Mouse (Mus musculus): Measurements from ENCODE around the gene 1700028P14Rik. TPM values are rescaled to one million over a fixed set of nuclear protein-coding genes. Genes with fewer than 3 reads are reported as not detected.
A peak's percentile ranks its signal among the peaks of the same experiment; 100 is the strongest.

The 1700028P14Rik gene
- polyA plus RNA-seq, 1 experiment = 204 TPM

DNA sequence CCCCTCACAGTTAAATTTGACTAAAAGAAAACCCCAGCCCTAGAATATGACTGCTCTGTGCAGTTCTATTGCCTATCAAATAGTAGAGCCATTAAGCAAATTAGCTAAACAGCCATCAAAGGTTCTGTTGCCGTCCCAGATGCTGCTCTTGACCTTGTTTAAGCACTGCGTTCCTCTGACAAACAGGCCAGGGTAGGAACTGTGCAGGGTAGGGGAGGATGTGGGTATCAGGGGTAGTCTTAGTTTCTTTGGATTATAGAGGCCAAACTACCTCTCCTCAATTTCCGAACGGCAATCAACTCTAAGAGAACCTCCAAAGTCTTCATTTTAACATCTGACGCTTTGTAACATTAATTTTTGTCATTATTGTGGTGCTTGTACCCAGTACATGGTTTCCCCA is 542 bp upstream of the 1700028P14Rik start:
- Histone ChIP-seq H3K4me1 (ENCODE audit: control insufficient read depth, insufficient read depth, low read length) (peaks cover 12% of the 10 kb centered on the region), H3K27me3 (ENCODE audit: control insufficient read depth, insufficient read depth, low read length) (no peaks in the 10 kb centered on the region), H3K27ac (ENCODE audit: control insufficient read depth, insufficient read depth, low read depth, low read length) (no peak overlapping the region), H3K4me3 (ENCODE audit: control insufficient read depth, low read depth, low read length) (peak overlapping the region; percentile 95; the same call in 1 of the 2 replicates), H3K36me3 (ENCODE audit: control insufficient read depth, insufficient read depth, low read length) (no peaks in the 10 kb centered on the region)
- TF ChIP-seq POLR2A (IDR thresholded peaks at IDR 0.05; ENCODE audit: control insufficient read depth, low read depth, low read length) (no peak), CTCF (IDR thresholded peaks at IDR 0.05; ENCODE audit: control insufficient read depth, insufficient read depth, insufficient replicate concordance, low read depth, low read length) (no peak)

DNA sequence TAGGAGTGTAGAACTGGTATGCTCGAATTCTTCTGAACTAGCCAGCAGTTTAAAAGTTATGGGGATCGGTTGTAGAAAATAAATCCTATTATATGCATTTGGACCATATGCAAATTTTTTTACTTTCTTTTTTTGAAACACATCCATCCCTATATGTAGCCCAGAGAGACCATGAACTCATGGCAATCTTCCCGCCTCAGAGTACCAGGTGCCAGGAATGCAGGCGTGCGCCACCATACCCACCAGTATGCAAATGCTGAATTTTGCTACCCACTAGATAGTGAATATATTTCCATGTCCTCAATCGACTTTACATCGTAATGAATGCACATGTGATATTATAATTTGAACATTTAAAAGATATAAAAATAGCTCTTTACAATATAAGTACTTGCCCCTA is 5.3 kb downstream of the 1700028P14Rik start:
- TF ChIP-seq CTCF (IDR thresholded peaks at IDR 0.05; ENCODE audit: control insufficient read depth, insufficient read depth, insufficient replicate concordance, low read depth, low read length) = no peak
- no peak for TF ChIP-seq POLR2A (IDR thresholded peaks at IDR 0.05; ENCODE audit: control insufficient read depth, low read depth, low read length)
- H3K36me3 ChIP-seq (ENCODE audit: control insufficient read depth, insufficient read depth, low read length) = no peaks in the 10 kb centered on the region
- H3K4me3 ChIP-seq (ENCODE audit: control insufficient read depth, low read depth, low read length) = no peak overlapping the region
- H3K4me1 ChIP-seq (ENCODE audit: control insufficient read depth, insufficient read depth, low read length) = peaks cover 6% of the 10 kb centered on the region
- no peak overlapping the region for H3K27ac ChIP-seq (ENCODE audit: control insufficient read depth, insufficient read depth, low read depth, low read length)
- H3K27me3 ChIP-seq (ENCODE audit: control insufficient read depth, insufficient read depth, low read length) = no peaks in the 10 kb centered on the region

DNA sequence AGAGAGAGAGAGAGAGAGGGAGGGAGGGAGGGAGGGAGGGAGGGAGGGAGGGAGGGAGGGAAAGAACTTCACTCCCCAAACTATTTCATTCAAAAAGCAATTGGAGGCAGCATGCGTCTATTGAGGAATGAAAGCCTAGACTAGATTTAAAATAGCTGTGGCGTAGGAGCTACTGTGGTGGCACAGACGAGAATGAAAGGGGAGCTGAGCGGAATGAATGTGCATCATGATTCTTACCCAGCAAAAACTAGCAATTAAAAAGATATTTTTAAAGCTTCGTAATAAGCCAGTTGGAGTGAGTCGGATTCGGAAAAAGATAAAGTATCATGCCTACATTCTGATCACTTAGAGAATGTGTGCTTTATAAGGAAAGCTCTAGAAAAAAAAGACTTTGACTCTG is 7.3 kb downstream of the 1700028P14Rik start:
- Histone ChIP-seq H3K36me3 (ENCODE audit: control insufficient read depth, insufficient read depth, low read length) (no peaks in the 10 kb centered on the region), H3K4me3 (ENCODE audit: control insufficient read depth, low read depth, low read length) (no peak overlapping the region), H3K27ac (ENCODE audit: control insufficient read depth, insufficient read depth, low read depth, low read length) (no peak overlapping the region), H3K27me3 (ENCODE audit: control insufficient read depth, insufficient read depth, low read length) (no peaks in the 10 kb centered on the region), H3K4me1 (ENCODE audit: control insufficient read depth, insufficient read depth, low read length) (peaks cover 2% of the 10 kb centered on the region)
- TF ChIP-seq POLR2A (IDR thresholded peaks at IDR 0.05; ENCODE audit: control insufficient read depth, low read depth, low read length) (no peak), CTCF (IDR thresholded peaks at IDR 0.05; ENCODE audit: control insufficient read depth, insufficient read depth, insufficient replicate concordance, low read depth, low read length) (no peak)

DNA sequence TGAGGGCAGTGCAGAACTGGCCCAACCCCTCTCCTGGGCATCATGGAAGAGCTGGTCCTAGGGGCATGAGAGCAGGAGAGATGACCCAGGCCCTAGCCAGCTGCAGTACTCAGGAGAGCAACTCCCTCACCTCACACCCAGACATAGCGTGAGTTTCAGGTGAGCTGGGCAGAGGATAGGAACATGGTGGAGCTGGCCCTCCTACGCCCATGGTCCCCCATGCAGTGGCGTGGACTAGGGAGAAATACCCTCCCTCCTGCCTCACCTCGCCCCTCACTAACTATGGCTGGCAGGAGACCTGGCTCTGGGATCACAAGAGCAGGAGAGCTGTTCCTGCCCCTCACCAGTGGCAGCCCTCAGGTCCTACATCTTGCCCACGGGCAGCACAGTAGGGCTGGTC is 8.8 kb downstream of the 1700028P14Rik start:
- Histone ChIP-seq H3K4me3 (ENCODE audit: control insufficient read depth, low read depth, low read length) (no peak overlapping the region), H3K27me3 (ENCODE audit: control insufficient read depth, insufficient read depth, low read length) (no peaks in the 10 kb centered on the region), H3K36me3 (ENCODE audit: control insufficient read depth, insufficient read depth, low read length) (no peaks in the 10 kb centered on the region), H3K27ac (ENCODE audit: control insufficient read depth, insufficient read depth, low read depth, low read length) (no peak overlapping the region), H3K4me1 (ENCODE audit: control insufficient read depth, insufficient read depth, low read length) (peaks cover 2% of the 10 kb centered on the region)
- TF ChIP-seq CTCF (IDR thresholded peaks at IDR 0.05; ENCODE audit: control insufficient read depth, insufficient read depth, insufficient replicate concordance, low read depth, low read length) (no peak), POLR2A (IDR thresholded peaks at IDR 0.05; ENCODE audit: control insufficient read depth, low read depth, low read length) (no peak)

DNA sequence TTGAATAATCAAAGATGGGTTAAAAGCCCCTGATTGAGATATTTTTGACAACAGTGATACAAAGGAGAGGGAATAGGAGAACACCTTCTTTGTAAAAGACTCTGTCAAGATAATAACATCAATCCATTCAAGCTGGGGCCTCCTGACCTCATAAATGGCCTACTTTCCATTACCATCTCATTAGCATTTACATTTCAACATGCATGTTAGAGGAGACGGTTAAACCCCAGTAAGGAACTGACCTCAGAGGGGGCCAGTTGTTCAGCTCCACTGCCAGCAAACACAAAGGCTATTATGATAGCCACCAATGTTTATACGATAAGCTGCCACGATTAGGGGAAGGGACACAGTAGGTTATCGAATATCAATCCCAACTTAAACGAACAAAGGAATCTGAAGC is 15.8 kb downstream of the 1700028P14Rik start:
- H3K27ac ChIP-seq (ENCODE audit: control insufficient read depth, insufficient read depth, low read depth, low read length) = no peak overlapping the region
- no peaks in the 10 kb centered on the region for H3K27me3 ChIP-seq (ENCODE audit: control insufficient read depth, insufficient read depth, low read length)
- no peaks in the 10 kb centered on the region for H3K4me1 ChIP-seq (ENCODE audit: control insufficient read depth, insufficient read depth, low read length)
- TF ChIP-seq CTCF (IDR thresholded peaks at IDR 0.05; ENCODE audit: control insufficient read depth, insufficient read depth, insufficient replicate concordance, low read depth, low read length) (no peak), POLR2A (IDR thresholded peaks at IDR 0.05; ENCODE audit: control insufficient read depth, low read depth, low read length) (no peak)
- H3K4me3 ChIP-seq (ENCODE audit: control insufficient read depth, low read depth, low read length) = no peak overlapping the region
- H3K36me3 ChIP-seq (ENCODE audit: control insufficient read depth, insufficient read depth, low read length) = no peaks in the 10 kb centered on the region

DNA sequence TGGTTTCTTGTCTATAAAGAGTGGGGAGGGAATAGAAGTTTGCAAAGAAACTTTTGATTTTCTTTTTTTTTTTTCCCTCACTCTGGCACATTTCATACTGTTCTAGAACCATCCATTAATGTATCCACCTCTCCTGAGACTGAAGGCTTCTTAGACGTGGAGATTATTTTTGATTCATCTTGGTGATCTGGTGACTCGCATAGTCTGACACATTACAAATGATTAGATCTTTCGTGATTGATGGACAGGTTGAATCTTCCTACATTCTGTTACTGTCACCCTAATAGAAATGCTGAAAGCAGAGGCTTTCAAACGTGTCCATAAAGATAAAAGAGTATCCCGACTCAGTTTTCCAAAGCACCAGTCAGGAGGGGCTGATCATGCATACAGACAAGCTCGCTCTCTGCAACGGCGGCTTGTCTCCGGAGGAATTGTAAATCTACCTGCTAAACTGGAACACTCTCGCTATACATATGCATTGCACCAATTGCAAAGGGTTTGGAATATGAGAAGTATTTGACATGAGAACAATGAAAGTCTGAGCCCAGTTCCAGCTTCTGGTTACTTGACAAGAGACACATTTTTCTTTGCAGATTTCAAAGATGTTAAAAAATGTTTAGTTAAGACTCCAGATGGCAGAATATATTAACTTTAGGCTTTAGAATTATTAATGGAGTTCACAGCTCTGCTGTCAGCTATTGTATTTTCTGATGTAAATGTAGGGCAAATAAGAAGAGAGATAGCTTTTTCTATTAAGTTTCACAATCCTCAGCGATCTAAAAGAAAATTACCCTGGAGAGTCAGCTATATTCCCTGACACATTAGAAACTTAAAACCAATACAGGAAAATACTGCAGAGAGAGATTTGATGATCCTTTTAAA is 20.8 kb downstream of the 1700028P14Rik start:
- peaks cover 3% of the 10 kb centered on the region; the same call in 1 of the 2 replicates for H3K4me1 ChIP-seq (ENCODE audit: control insufficient read depth, insufficient read depth, low read length)
- H3K27ac ChIP-seq (ENCODE audit: control insufficient read depth, insufficient read depth, low read depth, low read length) = no peak overlapping the region
- H3K36me3 ChIP-seq (ENCODE audit: control insufficient read depth, insufficient read depth, low read length) = no peaks in the 10 kb centered on the region
- no peaks in the 10 kb centered on the region for H3K27me3 ChIP-seq (ENCODE audit: control insufficient read depth, insufficient read depth, low read length)
- no peak overlapping the region for H3K4me3 ChIP-seq (ENCODE audit: control insufficient read depth, low read depth, low read length)
- TF ChIP-seq CTCF (IDR thresholded peaks at IDR 0.05; ENCODE audit: control insufficient read depth, insufficient read depth, insufficient replicate concordance, low read depth, low read length) (no peak), POLR2A (IDR thresholded peaks at IDR 0.05; ENCODE audit: control insufficient read depth, low read depth, low read length) (no peak)

DNA sequence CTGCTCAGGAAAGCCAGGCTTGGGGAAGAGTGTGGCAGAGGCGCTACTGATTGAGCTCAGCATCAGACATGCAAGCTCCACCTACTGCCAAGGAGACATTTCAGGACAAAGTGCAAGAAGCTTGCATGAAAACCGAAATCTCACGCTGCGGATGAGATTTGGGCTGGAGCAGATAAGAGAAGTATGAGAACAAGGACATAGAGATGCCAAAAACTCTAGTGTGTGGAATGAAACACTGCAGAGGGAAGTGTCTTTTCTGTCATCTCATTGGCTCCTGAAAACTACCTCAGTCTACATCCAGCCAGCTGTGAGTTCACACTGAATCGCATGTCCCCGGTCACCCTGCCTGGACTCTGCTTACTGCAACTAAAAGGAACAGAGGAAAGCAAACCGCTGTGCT is 38.3 kb downstream of the 1700028P14Rik start:
- no peaks in the 10 kb centered on the region for H3K36me3 ChIP-seq (ENCODE audit: control insufficient read depth, insufficient read depth, low read length)

More for the DNA sequence above, 38.3 kb downstream of the 1700028P14Rik start:
- H3K4me3 ChIP-seq (ENCODE audit: control insufficient read depth, low read depth, low read length) = no peak overlapping the region
- no peaks in the 10 kb centered on the region for H3K4me1 ChIP-seq (ENCODE audit: control insufficient read depth, insufficient read depth, low read length)
- no peaks in the 10 kb centered on the region for H3K27me3 ChIP-seq (ENCODE audit: control insufficient read depth, insufficient read depth, low read length)
- TF ChIP-seq POLR2A (IDR thresholded peaks at IDR 0.05; ENCODE audit: control insufficient read depth, low read depth, low read length) (no peak), CTCF (IDR thresholded peaks at IDR 0.05; ENCODE audit: control insufficient read depth, insufficient read depth, insufficient replicate concordance, low read depth, low read length) (no peak)
- no peak overlapping the region for H3K27ac ChIP-seq (ENCODE audit: control insufficient read depth, insufficient read depth, low read depth, low read length)

Data from testis, adult 2 months (tissue).